Mouse (Mus musculus) urinary bladder, postnatal 25 days (tissue): ENCODE data around the gene Fez1.

Experiments used
- DNase-seq: peaks from one replicate; pipeline ENCODE4 v3.0.0; 2022; ENCODE audit warnings: low spot score

Fez1 gene

DNA sequence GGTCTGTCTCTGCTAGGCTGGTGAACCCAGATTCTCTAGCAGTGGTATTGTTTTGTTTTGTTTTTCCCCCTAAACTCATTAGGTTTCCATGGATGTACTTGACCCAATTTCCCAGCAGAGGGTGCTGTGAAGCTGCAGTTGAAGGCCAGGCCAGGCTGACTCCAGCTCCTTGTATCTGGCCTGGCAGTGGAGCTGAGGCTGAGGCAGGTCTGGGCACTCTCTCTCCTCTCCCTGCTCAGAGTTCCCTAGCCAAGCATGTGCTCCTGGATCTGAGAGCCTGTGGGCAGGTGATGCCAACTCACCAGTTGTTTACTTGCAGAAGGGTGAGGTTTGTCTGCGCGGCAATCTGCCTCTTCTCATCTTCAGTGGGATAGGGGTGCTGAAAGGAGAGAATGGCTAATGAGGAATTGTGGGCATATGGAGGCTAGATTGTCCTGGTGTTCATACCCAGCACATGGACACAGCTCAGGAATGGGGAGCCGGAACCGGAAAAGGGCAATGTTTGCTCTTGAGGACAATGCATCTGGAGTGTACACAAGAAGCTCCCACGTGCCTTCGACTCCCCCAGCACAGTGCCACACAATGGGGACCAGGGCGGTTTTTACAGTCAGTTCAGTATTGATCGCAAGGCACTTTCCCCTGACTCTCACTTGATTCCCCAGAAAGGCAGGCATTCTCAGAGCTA is 73.5 kb downstream of the Fez1 start:
- peak; percentile 32 for DNase-seq

DNA sequence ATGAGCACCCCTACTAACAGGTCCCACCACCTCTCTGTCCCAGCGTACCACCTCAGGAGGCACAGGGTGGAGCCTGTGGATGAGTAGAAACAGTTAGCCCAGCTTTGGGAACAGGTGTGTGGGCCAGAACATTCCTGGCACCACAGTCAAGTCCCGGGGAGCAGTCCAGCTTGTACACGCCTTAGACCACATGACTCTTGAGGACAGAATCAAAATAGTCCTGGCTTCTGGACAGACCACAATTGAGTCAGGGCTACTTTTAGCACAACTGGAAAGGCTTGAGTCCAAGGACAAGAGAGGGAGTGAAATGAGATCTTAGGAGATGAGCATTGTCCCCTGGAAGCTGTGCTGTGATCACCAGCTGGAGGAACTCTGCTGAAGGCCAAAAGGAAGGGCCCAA is 76.9 kb downstream of the Fez1 start:
- no peak for DNase-seq

DNA sequence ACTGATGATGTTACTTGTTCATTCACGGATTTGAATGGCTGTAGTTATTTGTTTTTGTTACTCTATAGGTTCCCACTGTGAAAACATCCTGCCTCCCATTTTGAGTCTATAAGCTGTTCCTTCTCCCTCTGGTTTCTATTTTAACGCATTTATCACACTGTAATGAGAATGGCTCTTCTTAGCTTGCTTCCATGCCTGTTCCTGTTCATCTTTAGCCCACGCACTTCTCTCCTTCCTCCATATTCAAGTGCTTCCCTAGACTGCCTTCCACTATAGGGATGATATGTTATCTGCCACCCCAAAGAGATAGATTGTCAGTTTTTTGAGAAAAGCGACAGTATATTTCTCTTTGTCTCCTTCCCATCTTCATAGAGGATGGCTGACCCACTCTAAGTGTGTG is 78.8 kb downstream of the Fez1 start:
- no peak for DNase-seq

DNA sequence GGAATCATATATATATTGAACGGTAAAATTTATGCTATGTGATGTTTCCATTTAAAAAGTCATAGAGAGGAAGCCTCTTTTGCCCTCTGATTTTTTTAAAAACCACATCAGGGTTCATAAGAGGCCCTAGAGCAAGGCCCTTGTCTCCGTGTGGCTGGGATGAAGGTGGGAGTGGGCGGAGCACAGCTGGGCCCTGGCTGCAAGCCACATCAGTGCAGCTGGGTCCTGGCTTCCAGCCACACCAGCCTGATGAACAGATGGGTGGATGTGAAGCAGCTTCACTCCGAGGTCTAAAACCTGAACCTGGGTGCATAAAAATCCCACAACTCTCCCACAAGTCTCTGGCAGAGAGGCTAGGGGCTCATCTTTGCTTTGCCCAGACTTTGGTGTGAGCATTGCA is 83.8 kb downstream of the Fez1 start:
- no peak for DNase-seq

DNA sequence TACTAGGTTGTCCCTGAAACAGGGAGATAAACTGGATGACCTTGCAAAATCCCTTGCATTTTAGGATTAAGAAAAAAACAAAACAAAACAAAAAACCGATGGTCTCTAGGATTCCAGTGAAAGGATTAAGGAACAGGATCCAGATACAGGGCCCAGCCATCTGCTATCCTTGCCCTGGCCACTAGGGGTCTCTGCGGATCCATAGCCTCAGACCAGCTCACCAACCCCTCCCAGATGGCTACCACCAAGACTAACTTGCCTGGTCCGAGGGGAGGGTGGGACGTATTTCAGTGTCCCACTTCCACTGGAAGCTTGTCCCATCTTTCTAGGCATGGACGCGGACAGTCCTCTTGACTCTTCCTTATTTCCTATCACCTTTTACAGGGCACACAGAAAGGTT is 94.7 kb downstream of the Fez1 start:
- DNase-seq: peak; percentile 77

DNA sequence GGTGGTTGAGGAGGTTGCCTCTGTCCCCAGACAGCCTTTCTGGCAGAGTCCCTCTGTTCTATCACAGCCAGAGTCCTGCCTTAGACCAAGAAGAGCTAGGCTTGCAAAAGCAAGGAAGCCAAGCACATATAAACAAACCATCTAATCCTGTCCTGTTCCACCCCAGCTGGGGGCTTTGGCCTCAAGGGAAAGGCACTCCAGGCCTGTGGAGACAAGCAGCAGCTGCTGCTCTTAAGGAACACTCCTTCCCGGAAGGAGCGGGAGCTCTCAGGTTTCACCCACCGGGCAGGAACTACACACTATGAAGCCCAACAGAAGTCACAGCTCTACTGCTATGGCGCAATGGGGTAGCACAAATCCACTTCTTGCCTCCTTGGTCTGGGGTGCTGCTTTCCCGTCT is 95.3 kb downstream of the Fez1 start:
- peak; percentile 10 for DNase-seq

DNA sequence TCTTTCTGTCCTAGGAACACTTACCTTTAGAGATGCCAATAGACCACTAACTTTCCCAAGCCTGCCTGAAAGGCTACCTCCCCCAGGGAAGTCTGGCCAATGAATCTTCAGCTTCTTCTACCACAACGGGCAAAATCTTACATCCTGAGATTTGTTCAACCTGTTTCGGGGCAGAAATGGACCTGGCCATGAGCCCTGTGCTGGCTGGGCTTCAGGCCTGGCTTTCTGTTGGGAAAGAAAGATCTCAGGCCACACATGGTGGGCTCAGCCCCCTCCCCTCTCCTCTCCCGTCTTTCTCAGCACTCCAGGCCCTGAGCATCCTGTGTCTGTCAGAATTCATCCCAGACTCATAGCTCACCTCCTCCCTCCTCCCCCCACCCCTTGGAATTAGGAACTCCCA is 96.9 kb downstream of the Fez1 start:
- no peak for DNase-seq

DNA sequence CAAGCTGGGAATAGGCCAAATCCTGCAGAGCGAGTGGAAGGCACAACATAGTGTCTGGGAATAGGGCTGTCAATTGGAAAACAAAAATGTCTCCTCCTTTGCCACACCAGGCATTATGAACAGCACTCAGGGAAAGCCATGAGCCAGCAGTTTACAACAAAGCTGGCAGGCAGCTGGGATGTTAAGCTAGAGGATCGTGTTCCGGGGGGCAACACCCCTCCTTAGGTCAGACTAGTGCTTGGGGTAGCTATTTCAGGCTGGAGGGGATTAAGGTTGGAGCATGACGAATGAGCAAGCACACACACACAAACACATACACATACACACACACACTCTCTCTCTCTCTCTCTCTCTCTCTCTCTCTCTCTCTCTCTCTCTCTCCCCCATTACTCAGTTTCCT is 97.8 kb downstream of the Fez1 start:
- no peak for DNase-seq

DNA sequence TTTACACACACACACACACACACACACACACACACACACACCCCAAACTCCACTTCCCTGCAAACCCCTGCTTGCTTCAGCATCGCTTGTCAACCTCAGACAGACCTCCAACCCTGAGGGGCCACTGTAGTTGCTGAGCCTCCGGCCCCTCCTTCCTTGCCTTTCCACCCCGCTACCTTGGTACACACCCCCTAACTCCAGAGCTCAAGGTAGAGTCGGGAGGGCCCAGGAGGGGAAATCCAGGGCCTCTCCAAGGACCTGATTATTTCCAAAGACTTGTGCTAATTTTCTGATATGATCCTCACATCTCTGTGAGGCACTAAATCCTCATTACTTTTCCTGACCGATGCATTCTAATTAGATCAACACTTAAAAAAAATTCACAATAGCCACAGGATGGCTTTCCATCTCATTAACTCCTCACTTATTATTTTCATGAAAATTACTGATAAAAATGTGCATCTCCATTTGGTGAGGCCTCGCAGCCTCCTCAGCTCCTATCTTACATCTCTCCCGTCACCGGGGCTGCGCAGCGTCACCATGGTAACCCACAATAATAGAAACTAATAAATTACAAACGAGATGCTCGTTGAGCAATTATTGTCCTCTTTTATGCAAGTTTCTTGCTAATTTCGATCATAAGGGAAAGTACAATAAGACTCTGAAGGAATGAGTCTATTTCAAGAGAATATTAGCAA is 100.2 kb downstream of the Fez1 start:
- no peak for DNase-seq

DNA sequence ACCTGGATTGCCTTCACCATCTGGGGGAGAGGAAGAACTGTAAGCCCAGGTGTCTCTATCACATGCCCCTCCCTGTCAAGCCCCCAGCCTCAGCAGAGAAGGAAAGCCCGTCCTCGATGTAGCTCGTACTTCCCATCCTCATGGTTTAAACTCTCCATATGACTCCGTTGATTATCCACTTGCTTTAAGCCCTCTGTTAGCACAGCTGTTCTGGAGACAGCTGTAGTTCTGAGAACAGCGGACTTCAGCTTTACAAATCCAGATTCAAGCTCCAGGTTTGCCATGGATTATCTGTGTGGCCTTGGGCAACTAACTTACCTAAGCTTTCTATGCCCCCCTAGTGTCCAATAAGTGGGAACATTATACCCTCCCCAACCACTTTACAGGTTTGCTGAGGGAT is 102.1 kb downstream of the Fez1 start:
- no peak for DNase-seq
